Mouse (Mus musculus) stomach, postnatal 0 days (tissue): ENCODE results near the gene Mrvi1.

Source experiments
- CTCF ChIP-seq: IDR thresholded peaks from 2 replicates; pipeline ENCODE4 v1.5.1; 2016; ENCODE audit warnings: antibody characterized with exemption, low read depth, mild to moderate bottlenecking, moderate library complexity
- EP300 ChIP-seq: optimal IDR thresholded peaks from 2 replicates; pipeline ENCODE3; 2016; ENCODE audit warnings: antibody characterized with exemption

DNA sequence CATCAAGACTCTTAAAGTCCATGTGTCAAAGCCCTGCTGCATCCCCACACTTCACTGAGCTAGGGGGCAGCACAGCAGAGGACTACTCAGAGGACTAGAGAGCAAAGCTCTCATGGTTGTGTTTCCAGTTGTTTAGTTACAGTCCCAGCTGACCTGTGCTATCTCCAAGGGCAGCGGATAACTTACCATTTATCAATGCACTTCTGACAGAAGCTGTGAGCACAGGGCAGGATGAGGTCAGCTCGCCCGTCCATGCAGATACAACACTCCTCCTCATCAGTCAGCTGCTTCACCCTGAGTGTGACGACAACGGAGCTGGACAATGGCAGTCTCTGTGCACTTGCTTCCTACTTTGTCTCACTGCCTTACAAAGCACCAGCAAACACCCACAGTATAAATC lies 161.2 kb downstream of the Mrvi1 start:
- TF ChIP-seq CTCF (peak; percentile 55), EP300 (no peak)
